Comparison of ENCODE assay signal across 9 mouse cellular contexts in genomic region chr9:66514256-66514770, GRCm38 (mm10). TPM values are rescaled to one million over a fixed set of nuclear protein-coding genes. Genes with fewer than 3 reads are reported as not detected.
A peak's percentile ranks its signal among the peaks of the same experiment; 100 is the strongest.
DNase-seq lines count a peak whose midpoint lies in the region; ATAC-seq and TF ChIP-seq lines count a peak whose summit lies in the region.
"Had no signal": no experiment of that assay in that cellular context is flagged by ENCODE, and none has a peak within 500 bp of the region (broad histone marks: within the 10 kb centered on the region; RNA-seq: fewer than 3 reads in every experiment).

Fbxl22 (minus strand) TSS chr9:66514593.

- no peaks in the 10 kb centered on the region for H3K9me3 ChIP-seq in embryonic facial prominence, embryonic 14.5 days (ENCODE audit: control insufficient read depth, low read length)
- no peaks in the 10 kb centered on the region for H3K9me3 ChIP-seq in heart, postnatal 0 days (replicated peaks; ENCODE audit: control insufficient read depth, low read length)
- H3K9me3 ChIP-seq: neural tube, embryonic 12.5 days had no signal

- peak within 1 kb of the TSS; percentile 61 for H3K27ac ChIP-seq in embryonic facial prominence, embryonic 14.5 days (replicated peaks; ENCODE audit: low read depth, low read length)
- peak within 1 kb of the TSS; percentile 98 for H3K27ac ChIP-seq in heart, postnatal 0 days (ENCODE audit: low read depth)
- H3K27ac ChIP-seq: neural tube, embryonic 12.5 days had no signal

- no peak within 1 kb of the TSS for H3K4me3 ChIP-seq in embryonic facial prominence, embryonic 14.5 days (ENCODE audit: low read depth, low read length)
- H3K4me3 ChIP-seq in heart, postnatal 0 days (ENCODE audit: low read depth, low read length): peak within 1 kb of the TSS; percentile 69
- H3K4me3 ChIP-seq: neural tube, embryonic 12.5 days had no signal

- peaks cover 41% of the 10 kb centered on the region for H3K36me3 ChIP-seq in embryonic facial prominence, embryonic 14.5 days (ENCODE audit: control insufficient read depth, insufficient read depth, low read length)
- H3K36me3 ChIP-seq in heart, postnatal 0 days (replicated peaks; ENCODE audit: control insufficient read depth, insufficient read depth, low read length): peaks cover 43% of the 10 kb centered on the region

- 66% methylated on average over 17 of the region's 17 CpGs for WGBS in embryonic facial prominence, embryonic 14.5 days
- 25% methylated on average over 17 of the region's 17 CpGs for WGBS in heart, postnatal 0 days

- no peak within 1 kb of the TSS for H3K4me2 ChIP-seq in embryonic facial prominence, embryonic 14.5 days (ENCODE audit: low read depth, low read length)
- H3K4me2 ChIP-seq in heart, postnatal 0 days (ENCODE audit: low read depth, low read length): peak within 1 kb of the TSS; percentile 98
- H3K4me2 ChIP-seq: neural tube, embryonic 12.5 days had no signal

- ATAC-seq in embryonic facial prominence, embryonic 14.5 days (ENCODE audit: low read depth): no peak
- ATAC-seq in heart, postnatal 0 days (ENCODE audit: insufficient read depth, low read depth): peak; percentile 51

- H3K4me1 ChIP-seq in embryonic facial prominence, embryonic 14.5 days (ENCODE audit: control insufficient read depth, insufficient read depth, low read length): peaks cover 11% of the 10 kb centered on the region
- H3K4me1 ChIP-seq in heart, postnatal 0 days (ENCODE audit: control insufficient read depth, insufficient read depth): peaks cover 11% of the 10 kb centered on the region; the same call in 1 of the 2 replicates

- 0 out of 2 replicates have a peak, but pooled peaks have one; percentile 19 for TF ChIP-seq EP300 in heart, postnatal 0 days (IDR thresholded peaks at IDR 0.05; ENCODE audit: low read depth)

- H3K27me3 ChIP-seq in embryonic facial prominence, embryonic 14.5 days (replicated peaks; ENCODE audit: control insufficient read depth, insufficient read depth, low read length): no peaks in the 10 kb centered on the region
- no peaks in the 10 kb centered on the region for H3K27me3 ChIP-seq in heart, postnatal 0 days (ENCODE audit: control insufficient read depth, insufficient read depth, low read length)
- H3K27me3 ChIP-seq: neural tube, embryonic 12.5 days had no signal

- TF ChIP-seq CTCF in heart, postnatal 0 days (IDR thresholded peaks at IDR 0.05; ENCODE audit: low read depth): peak; percentile 64

- H3K9ac ChIP-seq in embryonic facial prominence, embryonic 14.5 days (ENCODE audit: low read depth, low read length): 0 out of 2 replicates have a peak within 1 kb of the TSS, but pooled peaks have one; percentile 28
- H3K9ac ChIP-seq in heart, postnatal 0 days (replicated peaks; ENCODE audit: low read depth, low read length): peak within 1 kb of the TSS; percentile 53
- H3K9ac ChIP-seq: neural tube, embryonic 12.5 days had no signal

- peak; percentile 49 for DNase-seq in CD4-positive helper T cell, adult 2 months (ENCODE audit: low read depth, low spot score)
- peak; percentile 33 for DNase-seq in NIH3T3 (ENCODE audit: low read depth)
- peak; percentile 39 for DNase-seq in embryonic facial prominence, embryonic 14.5 days (ENCODE audit: low spot score)
- peak; percentile 78 for DNase-seq in heart, postnatal 0 days (ENCODE audit: low spot score)
- DNase-seq in kidney, postnatal 14 days: peak; percentile 79
- DNase-seq in lung, postnatal 10 days: peak; percentile 75
- peak; percentile 71 for DNase-seq in testis, postnatal 14 days (ENCODE audit: low spot score)
- no peak for DNase-seq in adrenal gland, adult 18-20 months (ENCODE audit: low spot score in 2 of 2)

RNA-seq across cellular contexts. Expression of gene Fbxl22, which starts in this region (rescaled TPM):
- polyA plus RNA-seq in embryonic facial prominence, embryonic 14.5 days (2014; fragmentation: Nextera tagmentation; extraction: Ambion mirVana): 11.6 and 14.7 TPM in 2 replicates
- 121 and 128 TPM in 2 replicates for total RNA-seq in heart, postnatal 0 days (2014; rRNA removed; ENCODE audit: low replicate concordance)
- polyA plus RNA-seq in heart, postnatal 0 days (2015; fragmentation: Nextera tagmentation; extraction: Ambion mirVana): 143 and 185 TPM in 2 replicates
- under 1 TPM; 0.40 to 0.67 TPM for total RNA-seq in adrenal gland, adult 18-20 months (2021)

Comparison
In these comparisons a context has a peak if more than half of its experiments do, and no peak if none do; other contexts are left out.
1. RNA of gene Fbxl22 (total RNA-seq): 121 to 128 TPM in heart, postnatal 0 days; 0.40 to 0.67 TPM in adrenal gland, adult 18-20 months; every median in the first group is over 10 times any median in the second.
2. DNase-seq: peak in CD4-positive helper T cell, adult 2 months (single experiment), NIH3T3 (single experiment), embryonic facial prominence, embryonic 14.5 days (single experiment), heart, postnatal 0 days (single experiment), kidney, postnatal 14 days (single experiment), lung, postnatal 10 days (single experiment) and testis, postnatal 14 days (single experiment); none in adrenal gland, adult 18-20 months (0 of 2).